Mouse (Mus musculus) gastrocnemius, postnatal 25 days (tissue): ENCODE data around the gene Polr2c. TPM values are rescaled to one million over a fixed set of nuclear protein-coding genes. Genes with fewer than 3 reads are reported as not detected.
"Not testable (repeated sequence)": the region's sequence is repeated elsewhere in the genome, so short reads cannot be mapped to it uniquely, and the experiment has no call there.

Source experiments
- DNase-seq: peaks from one replicate; pipeline ENCODE4 v3.0.0; 2022
- total RNA-seq, 2 experiments: library from RNA; stranded (reverse); gene quantifications; 1 replicate in 1 of 2; 2 replicates in 1 of 2; pipeline ENCODE4 v1.2.3; 2021

The Polr2c gene
- total RNA-seq, 2 experiments from 2014 or later = 42.9 to 44.1 TPM

GRCm38 (mm10) chr8:94838600-94838999 lies 18.6 kb upstream of the Polr2c start:
- DNase-seq = peak; percentile 80

GRCm38 (mm10) chr8:94841183-94841582 lies 16.1 kb upstream of the Polr2c start:
- DNase-seq = no peak

- DNase-seq = no peak
These were observed 7.2 kb upstream of the Polr2c start for GRCm38 (mm10) chr8:94850049-94850448.

- not testable (repeated sequence) for DNase-seq
These were observed 2.5 kb upstream of the Polr2c start for GRCm38 (mm10) chr8:94854761-94855160.

- no peak for DNase-seq
These were observed 272 bp upstream of the Polr2c start for GRCm38 (mm10) chr8:94857011-94857345.

- no peak for DNase-seq
These were observed 4.2 kb downstream of the Polr2c start for GRCm38 (mm10) chr8:94861352-94861910.

- DNase-seq = no peak
These were observed 5.4 kb downstream of the Polr2c start for GRCm38 (mm10) chr8:94862487-94863220.

GRCm38 (mm10) chr8:94863897-94864673 lies 6.8 kb downstream of the Polr2c start:
- DNase-seq = no peak

- DNase-seq = no peak
These were observed 8.0 kb downstream of the Polr2c start for GRCm38 (mm10) chr8:94865292-94865691.

GRCm38 (mm10) chr8:94866921-94867320 lies 9.7 kb downstream of the Polr2c start:
- no peak for DNase-seq

GRCm38 (mm10) chr8:94869146-94869545 lies 11.9 kb downstream of the Polr2c start:
- DNase-seq = no peak

GRCm38 (mm10) chr8:94870003-94870402 lies 12.8 kb downstream of the Polr2c start:
- DNase-seq = no peak

GRCm38 (mm10) chr8:94870474-94871107 lies 13.3 kb downstream of the Polr2c start:
- DNase-seq = no peak

- DNase-seq = peak; percentile 77
These were observed 14.1 kb downstream of the Polr2c start for GRCm38 (mm10) chr8:94871108-94871894.

- no peak for DNase-seq
These were observed 14.9 kb downstream of the Polr2c start for GRCm38 (mm10) chr8:94872156-94872555.

GRCm38 (mm10) chr8:94872576-94872975 lies 15.3 kb downstream of the Polr2c start:
- no peak for DNase-seq

- peak; percentile 58 for DNase-seq
These were observed 17.1 kb downstream of the Polr2c start for GRCm38 (mm10) chr8:94874358-94874757.

- no peak for DNase-seq
These were observed 18.0 kb downstream of the Polr2c start for GRCm38 (mm10) chr8:94875096-94875870.

- DNase-seq = no peak
These were observed 18.6 kb downstream of the Polr2c start for GRCm38 (mm10) chr8:94875871-94876150.

GRCm38 (mm10) chr8:94876197-94876730 lies 19.0 kb downstream of the Polr2c start, which contains the start of gene Dok4:
TSS of gene Dok4 (minus strand) at chr8:94876330.
- peak; percentile 89 for DNase-seq

- no peak for DNase-seq
These were observed 19.6 kb downstream of the Polr2c start for GRCm38 (mm10) chr8:94876820-94877219.
